Mouse (Mus musculus) bone marrow, adult 2 months (tissue): Measurements from ENCODE around the gene Zic2.

Source experiments
- CTCF ChIP-seq: fragments of 200-500 bp; IDR thresholded peaks from 2 replicates; pipeline ENCODE4 v1.5.1; 2011; ENCODE audit warnings: low read length, control low read depth; ENCODE audit not compliant: control insufficient read depth, insufficient read depth
- POLR2A ChIP-seq: fragments of 200-500 bp; IDR thresholded peaks from 2 replicates; pipeline ENCODE4 v1.6.1; 2011; ENCODE audit warnings: low read depth, mild to moderate bottlenecking, control low read depth, low read length, borderline replicate concordance; ENCODE audit not compliant: control insufficient read depth

GRCm38 (mm10) chr14:122474891-122475556, at the start of gene Zic2:
- TF ChIP-seq CTCF: no peak
- TF ChIP-seq POLR2A: no peak
